Mouse (Mus musculus) stomach, postnatal 0 days (tissue): ENCODE measurements at regions not wholly inside any gene's neighbourhood (a gene's known extent, or its start where the extent isn't known, plus 50 kb on each side); places are given as distances from the start of the nearest gene placed in this dataset.

ENCODE experiments used
- CTCF ChIP-seq: IDR thresholded peaks from 2 replicates; pipeline ENCODE4 v1.5.1; 2016; ENCODE audit warnings: antibody characterized with exemption, low read depth, mild to moderate bottlenecking, moderate library complexity
- EP300 ChIP-seq: optimal IDR thresholded peaks from 2 replicates; pipeline ENCODE3; 2016; ENCODE audit warnings: antibody characterized with exemption

GRCm38 (mm10) chr4:142722845-142723553 is 483.8 kb upstream of the Kazn start:
- no peak for TF ChIP-seq EP300
- no peak for TF ChIP-seq CTCF
